Mouse (Mus musculus): ENCODE measurements at regions not wholly inside any gene's neighbourhood (a gene's known extent, or its start where the extent isn't known, plus 50 kb on each side); places are given as distances from the start of the nearest gene placed in this dataset.
"Not testable (repeated sequence)": the region's sequence is repeated elsewhere in the genome, so short reads cannot be mapped to it uniquely, and the experiment has no call there.

DNA sequence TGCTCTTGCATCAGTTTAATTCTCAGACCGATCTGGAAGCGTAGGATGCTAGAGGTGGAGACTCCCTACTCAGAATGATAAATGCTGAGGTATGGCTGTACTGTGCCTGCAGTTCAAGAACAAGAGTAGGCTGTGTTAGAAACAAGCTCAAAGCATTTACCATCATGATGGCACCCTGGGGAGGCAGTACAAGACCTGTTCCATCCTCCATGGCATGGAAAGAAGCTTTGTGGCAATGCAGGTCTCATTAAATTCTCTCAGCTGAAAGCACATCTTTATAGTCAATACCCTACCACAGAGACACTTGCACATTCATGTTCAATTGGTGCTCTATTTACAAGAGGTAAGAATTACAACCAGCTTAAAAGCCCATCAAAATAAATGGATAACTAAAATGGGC, 209.5 kb downstream of the Tbl1xr1 start:
- no peak for DNase-seq

DNA sequence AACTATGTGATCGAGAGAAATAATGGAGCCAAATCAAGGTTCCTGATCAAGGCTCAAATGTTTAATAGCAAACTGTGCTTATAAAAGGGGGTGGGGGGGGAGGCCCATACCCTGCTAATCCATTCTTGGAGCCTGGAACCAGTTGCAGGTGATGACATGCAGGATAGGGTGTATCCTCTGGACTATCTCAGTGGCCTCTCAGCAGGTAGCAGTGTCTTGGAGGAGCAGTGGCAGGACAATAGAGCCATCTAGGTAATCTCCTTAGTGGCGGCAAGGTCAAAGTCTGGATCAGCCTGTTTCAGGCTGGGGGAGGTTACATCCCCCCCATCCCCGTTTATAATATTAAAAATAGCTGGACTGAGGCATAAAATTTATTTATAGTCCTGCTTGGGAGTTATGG, 217.0 kb downstream of the Tbl1xr1 start:
- no peak for DNase-seq

DNA sequence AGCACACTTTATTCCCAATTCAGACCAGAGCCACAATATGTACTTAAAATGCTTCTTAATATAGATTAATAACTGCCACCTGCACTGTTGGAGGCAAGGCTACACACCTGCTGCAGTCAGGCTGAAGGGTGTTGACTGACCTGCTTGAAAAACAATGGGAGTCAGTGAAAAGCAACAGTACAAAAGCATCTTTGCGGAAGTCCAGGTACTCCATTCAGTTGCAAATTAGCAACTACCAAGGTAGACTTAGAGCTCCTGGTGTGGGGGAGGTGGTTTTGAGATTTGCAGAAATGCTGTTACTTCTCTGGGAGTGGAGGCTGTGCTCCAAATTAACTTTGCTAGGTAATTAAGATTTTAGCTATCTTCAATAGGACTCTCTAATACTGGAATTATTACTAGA, 217.6 kb downstream of the Tbl1xr1 start:
- not testable (repeated sequence) for DNase-seq

DNA sequence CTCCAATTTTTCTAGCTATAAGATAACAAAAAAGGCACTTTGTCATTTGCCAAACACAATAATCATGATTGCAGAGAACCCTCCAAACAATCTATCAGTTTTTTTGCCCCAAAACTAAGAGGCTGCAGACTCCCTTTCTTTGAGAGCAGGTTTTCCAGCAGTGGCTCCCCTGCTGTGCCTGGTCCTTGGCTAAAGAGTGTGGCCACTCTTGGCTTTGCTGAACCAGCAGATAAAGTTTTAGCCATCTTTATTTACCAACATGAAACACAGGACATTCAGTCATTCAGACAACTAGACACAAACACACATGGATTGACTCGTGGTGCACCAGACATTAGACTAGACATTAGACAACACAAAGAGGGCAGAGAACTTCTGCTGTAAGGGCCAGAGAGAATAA, 220.5 kb downstream of the Tbl1xr1 start:
- not testable (repeated sequence) for DNase-seq

DNA sequence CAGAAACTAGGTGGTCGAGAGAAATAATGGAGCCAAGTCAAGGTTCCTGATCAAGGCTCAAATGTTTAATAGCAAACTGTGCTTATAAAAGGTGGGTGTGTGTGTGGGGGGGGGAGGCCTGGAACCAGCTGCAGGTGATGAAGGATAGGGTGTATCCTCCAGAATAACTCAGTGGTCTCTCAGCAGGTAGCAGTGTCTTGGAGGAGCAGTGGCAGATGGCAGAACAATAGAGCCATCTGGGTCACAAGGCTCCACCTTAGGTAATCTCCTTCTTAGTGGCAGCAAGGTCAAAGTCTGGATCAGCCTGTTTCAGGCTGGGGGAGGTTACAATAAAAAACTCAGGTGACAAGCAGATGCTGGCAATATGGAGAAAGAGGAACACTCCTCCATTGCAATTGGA, 221.4 kb downstream of the Tbl1xr1 start:
- DNase-seq = not testable (repeated sequence)

DNA sequence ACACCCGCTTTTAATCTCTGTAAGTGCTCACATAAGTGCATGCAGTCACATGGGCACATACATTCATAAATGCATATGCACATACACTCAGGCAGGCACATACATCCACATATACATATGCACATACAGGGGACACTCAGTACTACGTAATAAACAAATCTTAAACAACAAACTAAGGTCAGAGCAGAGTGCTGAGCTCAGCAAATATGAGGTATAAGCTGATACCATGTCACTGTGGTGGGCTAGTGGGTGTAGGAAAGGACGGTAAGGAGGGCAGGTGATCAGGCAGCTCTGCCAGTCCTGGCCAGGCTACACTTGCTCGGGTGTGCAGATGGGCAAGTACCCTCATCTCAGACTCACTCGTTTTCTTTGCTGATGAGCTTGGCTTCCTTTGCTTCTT, 224.1 kb downstream of the Tbl1xr1 start:
- DNase-seq = no peak

DNA sequence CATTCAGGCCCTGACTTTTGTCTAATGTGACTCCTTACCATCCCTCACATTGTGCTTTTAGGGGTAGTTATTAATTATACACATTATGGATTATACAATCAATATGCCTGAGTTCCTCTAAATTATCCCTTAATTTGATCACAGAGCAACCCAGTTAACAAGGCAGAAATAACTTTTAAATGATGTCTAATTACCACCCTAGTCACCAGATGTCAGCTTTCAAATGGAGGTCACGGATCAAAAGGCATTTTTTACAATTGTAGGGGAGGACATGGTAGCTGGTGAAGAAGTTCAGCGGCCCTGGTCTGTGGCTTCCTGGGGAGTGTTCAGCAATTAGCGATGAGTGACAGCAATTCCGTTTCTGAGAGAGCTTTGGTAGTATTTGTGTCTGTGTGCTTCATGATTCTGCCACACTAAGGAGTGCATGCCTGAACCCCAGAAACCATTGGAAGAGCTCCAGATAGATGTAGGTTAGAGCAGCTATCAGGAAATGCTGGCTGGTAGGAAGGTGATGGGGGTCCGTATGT, 225.6 kb downstream of the Tbl1xr1 start:
- no peak for DNase-seq

DNA sequence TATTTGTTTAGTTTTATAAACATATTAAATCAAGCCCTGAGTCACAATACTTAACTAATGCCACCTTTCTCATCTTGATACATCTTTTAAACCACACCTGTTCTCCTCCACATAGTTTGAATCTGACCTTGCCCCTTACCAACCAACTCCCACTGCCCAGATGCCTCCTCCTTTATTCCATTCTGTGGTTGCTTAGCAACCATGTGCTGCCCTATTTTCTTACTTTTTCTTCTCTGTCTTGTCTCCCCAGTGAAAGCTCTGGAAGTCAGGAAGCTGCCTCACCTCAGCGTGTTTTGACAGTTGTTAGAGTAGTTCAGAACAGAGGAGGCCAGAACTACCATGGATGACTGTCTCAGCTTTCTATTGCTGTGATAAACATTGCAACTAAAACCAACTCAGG, 227.7 kb downstream of the Tbl1xr1 start:
- no peak for DNase-seq

DNA sequence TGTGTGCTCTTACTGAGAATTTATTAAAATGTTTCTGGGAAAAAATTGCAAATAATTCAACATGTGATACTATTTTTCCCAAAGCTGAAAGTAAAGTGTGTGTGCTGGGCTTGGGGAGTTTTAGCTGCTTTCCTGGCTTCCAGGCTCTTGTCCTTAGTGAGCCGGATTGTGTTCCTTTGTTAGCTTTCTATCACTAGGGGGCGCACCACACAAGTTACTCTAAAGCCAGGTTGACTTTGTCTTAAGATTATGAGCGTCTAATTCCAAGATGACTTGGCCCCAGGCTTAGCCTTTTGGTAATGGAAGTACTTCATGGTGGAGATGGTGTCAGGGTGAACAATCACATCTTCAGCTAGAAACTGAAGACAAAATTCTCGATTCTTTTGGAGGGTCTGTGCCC, 230.2 kb downstream of the Tbl1xr1 start:
- DNase-seq = peak; percentile 1

DNA sequence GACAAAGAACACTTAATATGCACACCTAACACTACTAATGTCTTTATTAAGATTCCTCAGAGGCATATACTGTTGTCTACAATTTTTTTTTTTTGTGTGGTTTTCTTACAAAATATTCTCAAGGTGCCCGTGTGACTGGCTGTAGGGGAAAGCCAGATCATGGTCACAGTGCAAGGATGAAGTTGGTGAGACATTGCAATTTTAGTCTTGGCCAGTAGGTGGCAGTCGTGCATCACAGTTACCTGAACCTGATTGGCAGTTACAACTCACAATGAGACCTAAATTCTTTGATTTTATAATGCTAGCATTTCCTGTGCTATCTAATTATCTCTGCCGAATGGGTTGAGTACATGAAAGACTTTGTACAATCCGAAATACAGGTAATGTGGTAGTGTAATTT, 232.5 kb downstream of the Tbl1xr1 start:
- peak; percentile 62 for DNase-seq

DNA sequence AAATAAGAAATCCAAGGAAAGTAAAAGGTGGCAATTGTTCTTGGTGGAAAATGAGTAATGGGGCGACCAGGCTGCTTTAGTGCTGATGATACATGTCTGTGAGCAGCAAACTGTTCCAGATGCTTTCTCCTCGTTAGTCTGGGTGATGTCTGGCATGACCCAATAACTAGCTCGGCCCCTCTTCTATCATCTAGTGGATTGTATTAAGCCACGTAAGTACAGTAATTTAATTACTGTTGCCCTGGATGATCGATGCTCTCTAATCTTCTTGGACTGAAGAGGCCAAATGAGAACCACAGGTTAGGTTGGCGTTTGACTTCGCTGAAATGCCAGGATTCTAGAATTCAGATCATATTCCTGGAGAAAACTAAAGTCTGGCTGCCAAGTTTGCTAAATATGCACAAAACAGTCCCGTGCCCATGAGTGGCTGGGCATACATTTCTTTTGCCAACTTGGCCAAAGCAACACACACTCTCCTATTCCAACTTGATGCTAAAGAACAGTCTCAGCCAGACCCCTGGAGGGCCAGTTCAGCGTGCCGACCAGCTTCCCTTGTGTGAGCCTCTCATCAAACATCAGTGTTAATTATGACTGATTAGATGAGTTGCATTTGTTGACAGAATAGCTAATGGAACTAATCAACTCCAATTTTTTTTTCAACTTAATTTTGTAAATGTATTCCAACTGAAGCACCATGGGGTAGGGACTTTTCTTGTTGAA, 240.2 kb downstream of the Tbl1xr1 start:
- DNase-seq = no peak

DNA sequence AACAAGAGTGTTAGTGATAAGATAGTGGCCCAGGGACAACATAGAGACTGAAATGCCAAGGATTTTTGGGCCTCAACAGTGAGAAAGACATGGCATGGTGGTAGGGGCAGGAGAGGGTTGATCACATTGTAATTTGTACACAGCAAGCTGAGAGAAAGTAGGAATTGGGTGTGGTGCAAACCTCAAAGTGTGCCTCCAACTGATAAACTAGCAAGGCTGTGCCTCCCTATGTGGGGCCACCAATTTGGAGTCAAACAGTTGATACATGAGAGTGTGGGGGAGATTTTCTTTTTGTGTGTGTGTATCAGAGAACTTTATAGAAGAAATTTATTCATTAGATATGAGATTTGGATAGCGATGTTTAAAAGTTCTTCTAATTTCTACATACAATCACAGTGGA, 244.0 kb downstream of the Tbl1xr1 start:
- DNase-seq = not testable (repeated sequence)

DNA sequence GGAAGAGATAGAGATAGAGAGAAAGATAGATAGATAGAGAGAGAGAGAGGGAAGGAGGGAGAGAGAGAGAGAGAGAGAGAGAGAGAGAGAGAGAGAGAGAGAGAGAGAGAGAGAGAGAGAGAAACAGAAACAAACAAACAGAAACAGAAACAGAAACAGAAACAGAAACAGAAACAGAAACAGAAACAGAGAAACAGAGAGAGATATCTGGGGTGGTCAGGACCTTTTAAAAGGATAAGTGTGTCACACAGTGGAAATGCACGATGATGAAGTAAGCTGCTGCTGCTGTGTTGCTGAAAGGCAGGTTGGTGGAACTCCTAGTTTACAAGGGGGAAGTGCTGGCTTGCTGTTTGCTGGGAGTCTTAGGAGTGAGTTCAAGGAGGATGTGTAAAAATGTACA, 254.8 kb downstream of the Tbl1xr1 start:
- no peak for DNase-seq
